Mouse (Mus musculus) testis, adult 2 months (tissue): ENCODE measurements around the gene Cdc25b. TPM values are rescaled to one million over a fixed set of nuclear protein-coding genes. Genes with fewer than 3 reads are reported as not detected.

ENCODE experiments used
- H3K27ac ChIP-seq: fragments of 200-500 bp; 2 replicates; pipeline ENCODE4 v1.5.1; 2012; ENCODE audit warnings: low read depth, low read length; ENCODE audit not compliant: control insufficient read depth, insufficient read depth
- H3K27me3 ChIP-seq: fragments of 200-500 bp; 2 replicates; pipeline ENCODE4 v1.6.1; 2012; ENCODE audit warnings: mild to moderate bottlenecking, low read length, moderate library complexity; ENCODE audit not compliant: control insufficient read depth, insufficient read depth
- H3K36me3 ChIP-seq: fragments of 200-500 bp; 2 replicates; pipeline ENCODE4 v1.6.1; 2012; ENCODE audit warnings: mild to moderate bottlenecking, low read length; ENCODE audit not compliant: control insufficient read depth, insufficient read depth
- H3K4me1 ChIP-seq: fragments of 200-500 bp; 2 replicates; pipeline ENCODE4 v1.6.1; 2012; ENCODE audit warnings: low read length; ENCODE audit not compliant: control insufficient read depth, insufficient read depth
- H3K4me3 ChIP-seq: fragments of 200-500 bp; 2 replicates; pipeline ENCODE4 v1.5.1; 2012; ENCODE audit warnings: low read depth, mild to moderate bottlenecking, low read length, moderate library complexity, mixed read lengths; ENCODE audit not compliant: control insufficient read depth
- CTCF ChIP-seq: fragments of 200-500 bp; IDR thresholded peaks from 2 replicates; pipeline ENCODE4 v1.5.1; 2012; ENCODE audit warnings: low read depth, mild to moderate bottlenecking, inconsistent platforms, low read length, moderate library complexity; ENCODE audit not compliant: control insufficient read depth, insufficient read depth, insufficient replicate concordance
- POLR2A ChIP-seq: fragments of 200-500 bp; IDR thresholded peaks from 2 replicates; pipeline ENCODE4 v1.6.1; 2012; ENCODE audit warnings: low read depth, mild to moderate bottlenecking, inconsistent platforms, low read length, moderate library complexity; ENCODE audit not compliant: control insufficient read depth
- polyA plus RNA-seq: library from polyadenylated mRNA; depleted of rRNA; stranded (reverse); fragments of >200 nt; gene quantifications from 2 replicates; pipeline ENCODE4 v1.2.3, GENCODE M21; 2012

The Cdc25b gene
- polyA plus RNA-seq, 1 experiment = 2.9 TPM

DNA sequence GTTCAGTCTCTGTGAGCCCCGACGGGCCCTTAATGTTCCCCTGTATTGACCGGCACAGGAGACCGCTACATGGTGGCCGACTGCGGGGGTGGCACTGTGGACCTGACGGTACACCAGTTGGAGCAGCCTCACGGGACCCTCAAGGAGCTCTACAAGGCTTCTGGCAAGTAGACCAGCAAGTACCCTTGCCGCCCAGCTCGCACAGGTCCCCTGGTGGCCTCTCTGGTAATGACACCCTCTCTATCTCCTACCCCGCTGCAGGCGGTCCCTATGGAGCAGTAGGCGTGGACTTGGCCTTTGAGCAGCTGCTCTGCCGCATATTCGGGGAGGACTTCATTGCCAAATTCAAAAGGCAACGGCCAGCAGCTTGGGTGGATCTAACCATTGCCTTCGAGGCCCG is 44.2 kb upstream of the Cdc25b start:
- Histone ChIP-seq H3K4me3 (no peak overlapping the region), H3K27ac (no peak overlapping the region), H3K27me3 (no peaks in the 10 kb centered on the region), H3K4me1 (peaks cover 6% of the 10 kb centered on the region; the same call in 1 of the 2 replicates), H3K36me3 (no peaks in the 10 kb centered on the region)
- TF ChIP-seq CTCF (peak; percentile 76), POLR2A (no peak)

DNA sequence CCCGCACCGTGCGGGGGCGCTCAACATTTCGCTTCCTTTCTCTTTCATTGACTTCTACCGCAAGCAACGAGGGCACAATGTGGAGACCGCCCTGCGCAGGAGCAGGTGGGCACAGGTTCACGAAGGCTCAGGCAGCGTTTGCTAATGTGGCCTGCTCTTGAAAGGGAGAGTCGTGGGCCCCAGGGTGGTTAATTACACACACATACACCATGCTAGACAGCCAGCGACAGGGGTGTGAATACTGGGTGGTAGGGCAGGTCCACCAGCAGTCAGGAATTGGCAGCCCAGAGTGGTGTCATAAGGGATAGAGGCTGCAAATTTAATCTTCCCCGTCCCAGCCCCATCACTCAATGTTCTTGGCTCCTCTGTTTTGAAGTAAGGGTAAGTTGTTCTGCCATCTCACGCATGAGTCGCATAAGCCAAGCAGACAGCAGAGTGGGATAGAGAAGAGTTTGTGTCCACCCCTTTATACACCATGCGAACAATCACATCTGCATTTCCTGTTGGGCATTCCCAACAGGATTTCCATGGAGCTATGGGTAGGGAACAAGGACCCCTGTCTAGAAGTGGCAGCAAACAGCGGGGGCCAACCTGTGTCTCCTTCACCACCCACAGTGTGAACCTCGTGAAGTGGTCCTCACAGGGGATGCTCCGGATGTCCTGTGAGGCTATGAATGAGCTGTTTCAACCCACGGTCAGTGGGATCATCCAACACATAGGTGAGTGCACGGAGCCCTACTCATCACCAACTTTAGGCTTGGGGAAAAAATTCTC is 43.6 kb upstream of the Cdc25b start:
- no peaks in the 10 kb centered on the region; the same call in 1 of the 2 replicates for H3K36me3 ChIP-seq
- no peak overlapping the region for H3K27ac ChIP-seq
- no peak overlapping the region for H3K4me3 ChIP-seq
- TF ChIP-seq POLR2A (no peak), CTCF (no peak)
- peaks cover 6% of the 10 kb centered on the region; the same call in 1 of the 2 replicates for H3K4me1 ChIP-seq
- H3K27me3 ChIP-seq = no peaks in the 10 kb centered on the region

DNA sequence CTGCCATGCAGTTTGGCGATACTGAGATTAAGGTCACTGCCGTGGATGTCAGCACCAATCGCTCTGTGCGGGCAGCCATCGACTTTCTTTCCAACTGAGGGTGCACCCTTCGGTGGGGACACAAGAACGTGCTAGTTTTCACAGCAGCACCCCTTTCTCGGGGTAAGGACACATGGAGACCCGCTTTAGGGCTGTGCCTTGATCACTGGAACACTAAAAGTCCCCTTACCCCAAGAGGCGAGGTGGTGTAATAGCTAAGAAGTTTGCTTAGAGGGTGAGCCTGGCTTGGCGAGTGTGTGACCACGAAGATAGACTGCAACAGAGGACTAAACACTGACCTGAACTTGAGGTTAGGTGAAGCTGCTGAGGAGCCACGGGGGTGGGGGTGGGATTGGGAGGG is 41.6 kb upstream of the Cdc25b start:
- no peak for TF ChIP-seq CTCF
- no peak for TF ChIP-seq POLR2A
- H3K4me3 ChIP-seq = no peak overlapping the region
- H3K36me3 ChIP-seq = no peaks in the 10 kb centered on the region; the same call in 1 of the 2 replicates
- H3K4me1 ChIP-seq = peaks cover 6% of the 10 kb centered on the region; the same call in 1 of the 2 replicates
- no peaks in the 10 kb centered on the region for H3K27me3 ChIP-seq
- H3K27ac ChIP-seq = no peak overlapping the region

DNA sequence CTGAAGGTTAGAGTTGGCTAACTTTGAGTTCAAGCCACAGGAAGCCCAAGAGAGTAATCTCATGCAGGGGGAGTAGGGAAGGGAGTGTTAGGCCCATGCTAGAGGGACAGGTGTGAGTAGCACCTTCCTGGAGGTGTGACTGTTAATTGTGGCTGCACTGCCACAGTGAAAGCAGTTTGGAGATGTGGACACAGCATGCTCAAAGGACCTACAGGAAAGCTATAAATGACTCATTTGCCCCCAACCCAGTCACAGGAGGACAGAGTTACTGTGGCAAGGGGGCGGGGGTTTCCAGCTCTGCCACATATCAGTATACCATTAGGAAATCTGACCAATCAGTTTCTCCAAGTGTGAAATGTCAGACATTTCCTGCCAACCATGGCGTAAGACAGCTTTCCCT is 41.2 kb upstream of the Cdc25b start:
- H3K27me3 ChIP-seq = no peaks in the 10 kb centered on the region
- H3K4me1 ChIP-seq = peaks cover 6% of the 10 kb centered on the region; the same call in 1 of the 2 replicates
- no peak overlapping the region for H3K27ac ChIP-seq
- TF ChIP-seq CTCF = no peak
- no peak for TF ChIP-seq POLR2A
- H3K4me3 ChIP-seq = no peak overlapping the region
- no peaks in the 10 kb centered on the region; the same call in 1 of the 2 replicates for H3K36me3 ChIP-seq

DNA sequence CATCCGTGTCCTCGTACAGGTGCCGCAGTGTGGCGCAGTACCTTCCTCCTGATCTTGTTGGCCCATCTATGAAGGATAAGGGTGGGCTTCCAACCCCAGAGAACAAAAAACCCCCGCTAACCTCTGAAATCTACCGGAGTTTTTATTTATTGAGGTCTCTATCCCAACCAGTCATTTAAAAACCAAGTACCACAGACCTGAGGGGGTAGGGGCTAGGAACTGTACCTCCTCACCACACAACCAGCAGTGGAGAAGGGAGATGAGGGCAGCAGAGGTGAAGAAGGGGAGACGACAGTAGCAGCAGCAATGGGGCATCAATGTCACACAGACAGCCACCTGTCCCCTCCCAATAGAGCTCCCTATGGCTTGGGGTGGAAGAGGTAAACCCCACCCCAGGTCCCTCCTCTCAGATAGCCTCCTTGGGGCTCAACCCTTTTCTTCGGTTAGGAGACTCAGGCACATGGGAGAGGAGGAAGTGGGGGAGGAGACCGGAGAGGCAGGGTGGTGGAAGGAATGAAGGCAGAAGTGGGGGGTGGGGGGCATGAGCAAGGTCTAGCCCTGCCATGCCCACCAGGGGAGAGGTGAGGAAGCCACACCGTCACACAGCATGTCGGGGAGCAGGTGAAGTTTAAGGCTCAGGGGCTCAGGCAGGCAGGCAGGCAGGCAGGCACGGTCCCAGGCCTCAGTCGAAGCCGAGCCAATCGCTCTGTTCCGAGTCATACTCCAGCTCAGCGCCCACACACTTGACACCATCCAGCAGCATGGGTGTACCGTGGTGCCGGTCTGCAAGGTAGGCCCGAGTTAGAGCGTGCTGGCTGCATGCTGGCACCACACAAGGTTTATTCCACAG is 40.3 kb upstream of the Cdc25b start:
- Histone ChIP-seq H3K27me3 (no peaks in the 10 kb centered on the region), H3K27ac (no peak overlapping the region), H3K4me1 (peaks cover 6% of the 10 kb centered on the region; the same call in 1 of the 2 replicates), H3K36me3 (no peaks in the 10 kb centered on the region; the same call in 1 of the 2 replicates), H3K4me3 (no peak overlapping the region)
- TF ChIP-seq POLR2A (no peak), CTCF (no peak)

DNA sequence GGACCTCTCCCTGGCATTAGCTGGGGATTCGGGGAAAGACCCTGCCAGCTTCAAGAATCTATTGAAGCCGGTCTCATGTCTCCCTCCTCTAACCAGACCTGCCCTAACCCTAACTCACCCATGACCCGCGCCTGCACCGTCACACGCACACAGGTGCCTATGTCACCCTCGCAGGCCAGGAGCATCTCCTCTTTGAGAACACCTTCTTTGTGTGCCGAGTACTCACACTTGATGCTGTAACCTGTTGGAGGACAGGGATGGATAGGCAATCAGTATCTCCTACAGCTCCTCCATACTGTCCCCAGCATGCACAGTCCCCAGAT is 39.7 kb upstream of the Cdc25b start:
- Histone ChIP-seq H3K27me3 (no peaks in the 10 kb centered on the region), H3K4me3 (no peak overlapping the region), H3K27ac (no peak overlapping the region), H3K36me3 (no peaks in the 10 kb centered on the region; the same call in 1 of the 2 replicates), H3K4me1 (peaks cover 4% of the 10 kb centered on the region; the same call in 1 of the 2 replicates)
- TF ChIP-seq CTCF = no peak
- no peak for TF ChIP-seq POLR2A

DNA sequence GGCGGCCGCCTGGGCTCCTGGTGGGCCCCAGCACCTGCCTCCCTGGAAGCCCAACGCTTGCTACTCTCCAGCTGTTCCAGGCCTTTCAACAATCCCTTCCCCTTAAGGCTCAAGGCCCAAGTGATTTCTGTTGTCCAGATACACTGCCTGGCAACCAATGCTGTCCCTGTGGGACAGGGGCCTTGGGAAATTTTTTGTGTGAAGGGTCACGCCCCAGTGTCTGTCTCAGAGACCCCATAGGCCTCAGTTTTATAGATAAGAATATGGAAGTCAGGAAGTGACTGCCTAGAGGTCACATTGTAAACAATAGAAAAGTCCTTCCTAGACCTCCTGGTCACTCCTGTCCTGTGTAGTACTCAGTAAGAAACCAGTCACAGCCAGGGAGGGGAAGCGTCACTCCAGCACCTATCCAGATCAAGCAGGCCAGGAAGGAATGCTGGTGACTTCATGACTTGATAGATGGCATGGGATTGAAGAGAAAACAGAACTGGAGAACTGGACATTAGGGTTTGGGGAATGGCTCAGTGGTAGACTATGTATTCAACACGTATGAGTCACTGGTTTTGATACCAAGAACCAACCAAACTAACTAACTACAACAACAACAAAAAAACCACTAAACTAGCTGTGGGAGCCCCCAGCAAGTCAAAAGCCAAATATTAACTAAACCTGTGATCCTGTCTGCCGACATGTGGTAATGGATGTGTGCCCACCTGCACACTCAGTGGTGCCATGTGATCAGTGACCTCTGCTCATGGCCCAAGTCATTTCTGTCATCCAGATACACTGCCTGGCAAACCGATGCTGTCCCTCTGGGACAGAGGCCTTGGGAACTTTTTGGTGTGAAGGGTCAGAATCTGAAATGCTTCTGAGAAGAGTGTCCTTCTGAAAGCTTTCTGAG is 38.1 kb upstream of the Cdc25b start:
- Histone ChIP-seq H3K27me3 (no peaks in the 10 kb centered on the region), H3K4me3 (no peak overlapping the region), H3K27ac (no peak overlapping the region), H3K36me3 (peaks cover 2% of the 10 kb centered on the region), H3K4me1 (no peaks in the 10 kb centered on the region; the same call in 1 of the 2 replicates)
- TF ChIP-seq POLR2A = no peak
- no peak for TF ChIP-seq CTCF
